Mouse (Mus musculus) hindbrain, embryonic 16.5 days (tissue): ENCODE results near the gene C1galt1c1. TPM values are rescaled to one million over a fixed set of nuclear protein-coding genes. Genes with fewer than 3 reads are reported as not detected.

Experiments used
- ATAC-seq: fragments of 200-750 bp; cut with Nextera tagmentation; 2 replicates; pipeline ENCODE4 v1.8.0; 2017; ENCODE audit warnings: moderate TSS enrichment, moderate library complexity
- H3K27ac ChIP-seq: fragments of 300-500 bp; sonication (generic); 2 replicates; pipeline ENCODE4 v1.5.1; 2014; ENCODE audit warnings: low read depth, mild to moderate bottlenecking, control low read depth, low read length, moderate library complexity
- H3K27me3 ChIP-seq: fragments of 300-500 bp; sonication (generic); replicated peaks from 2 replicates; pipeline ENCODE4 v1.6.1; 2014; ENCODE audit warnings: low read length; ENCODE audit not compliant: control insufficient read depth, insufficient read depth
- H3K36me3 ChIP-seq: fragments of 300-500 bp; sonication (generic); 2 replicates; pipeline ENCODE4 v1.6.1; 2014; ENCODE audit warnings: mild to moderate bottlenecking, low read length, moderate library complexity, mixed read lengths; ENCODE audit not compliant: control insufficient read depth, insufficient read depth
- H3K4me1 ChIP-seq: fragments of 300-500 bp; sonication (generic); 2 replicates; pipeline ENCODE4 v1.6.1; 2014; ENCODE audit warnings: low read depth, low read length; ENCODE audit not compliant: control insufficient read depth, insufficient read depth
- H3K4me2 ChIP-seq: fragments of 300-500 bp; sonication (generic); 2 replicates; pipeline ENCODE4 v1.6.1; 2014; ENCODE audit warnings: mild to moderate bottlenecking, low read length, control low read depth, moderate library complexity
- H3K4me3 ChIP-seq: fragments of 300-500 bp; sonication (generic); 2 replicates; pipeline ENCODE4 v1.5.1; 2014; ENCODE audit warnings: mild to moderate bottlenecking, low read length, control low read depth, moderate library complexity
- H3K9ac ChIP-seq: fragments of 300-500 bp; sonication (generic); 2 replicates; pipeline ENCODE4 v1.6.1; 2014; ENCODE audit warnings: low read depth, mild to moderate bottlenecking, control low read depth, low read length, moderate library complexity
- H3K9me3 ChIP-seq: fragments of 300-500 bp; sonication (generic); 2 replicates; pipeline ENCODE4 v1.6.1; 2014; ENCODE audit warnings: mild to moderate bottlenecking, low read length, moderate library complexity; ENCODE audit not compliant: control insufficient read depth
- WGBS: fragments of 180-500 bp; shearing (Covaris S2); extraction: QIAGEN DNeasy Blood & Tissue Kit; methylation state at CpG from one replicate; pipeline ENCODE4 v1.1.7; 2014; 5-methylcytosine and 5-hydroxymethylcytosine counted together
- polyA plus RNA-seq: library from polyadenylated mRNA; unstranded; fragments of >200 nt; fragmentation: Nextera tagmentation; extraction: Ambion mirVana; gene quantifications from 2 replicates; pipeline ENCODE4 v1.2.1, GENCODE M21; 2015

Gene C1galt1c1
- polyA plus RNA-seq, 1 experiment from 2014 or later: 35.3 TPM

DNA sequence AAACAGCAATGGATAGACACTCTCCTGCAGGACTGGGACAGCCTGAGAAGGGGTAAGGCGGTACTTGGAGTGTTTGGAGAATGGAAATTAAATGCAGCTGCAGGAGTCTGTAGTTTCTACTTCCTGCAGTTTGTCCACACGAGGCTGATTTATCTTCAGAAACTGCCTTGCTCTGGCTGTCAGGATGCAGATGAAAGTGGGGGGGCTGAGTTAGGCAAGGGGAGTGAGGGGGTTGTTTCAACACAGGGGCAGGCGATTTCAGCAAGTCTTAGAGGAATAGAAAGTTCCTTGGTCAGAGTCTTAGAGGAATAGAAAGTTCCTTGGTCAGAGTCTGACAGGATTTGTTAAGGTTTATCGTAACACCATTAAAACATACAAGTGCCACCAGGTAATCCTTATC lies 7.3 kb upstream of the C1galt1c1 start:
- Histone ChIP-seq H3K4me1 (no peaks in the 10 kb centered on the region), H3K4me2 (no peak overlapping the region), H3K4me3 (no peak overlapping the region), H3K27me3 (no peaks in the 10 kb centered on the region), H3K9me3 (no peaks in the 10 kb centered on the region), H3K27ac (no peak overlapping the region), H3K9ac (no peak overlapping the region), H3K36me3 (no peaks in the 10 kb centered on the region)
- ATAC-seq: no peak
- WGBS: 75% methylated on average over 4 of the region's 4 CpGs

DNA sequence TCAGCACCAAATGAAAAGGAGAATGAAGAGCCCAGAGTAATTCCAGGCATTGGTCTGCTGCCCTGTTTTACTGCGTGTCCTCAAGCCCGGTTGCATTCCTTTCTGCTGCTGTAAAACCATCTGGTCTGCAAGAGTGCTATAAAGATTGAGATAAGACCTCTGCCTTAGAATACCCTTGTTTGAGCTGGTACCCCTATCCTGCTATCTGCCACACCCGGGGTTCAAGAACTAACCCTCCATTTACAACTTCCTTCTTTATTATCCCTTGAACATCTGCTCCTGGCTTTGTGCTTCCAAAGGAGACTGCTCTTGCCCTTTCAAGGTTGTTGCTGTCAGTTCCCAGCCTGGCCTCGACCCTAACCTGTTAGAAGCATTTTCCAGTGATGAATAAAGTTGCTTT lies 6.5 kb upstream of the C1galt1c1 start:
- no peaks in the 10 kb centered on the region for H3K36me3 ChIP-seq
- no peaks in the 10 kb centered on the region for H3K27me3 ChIP-seq
- 74% methylated on average over 4 of the region's 4 CpGs for WGBS
- no peak overlapping the region for H3K27ac ChIP-seq
- H3K9ac ChIP-seq: no peak overlapping the region
- no peak overlapping the region for H3K4me3 ChIP-seq
- H3K9me3 ChIP-seq: no peaks in the 10 kb centered on the region
- no peak for ATAC-seq
- H3K4me1 ChIP-seq: no peaks in the 10 kb centered on the region
- no peak overlapping the region for H3K4me2 ChIP-seq

DNA sequence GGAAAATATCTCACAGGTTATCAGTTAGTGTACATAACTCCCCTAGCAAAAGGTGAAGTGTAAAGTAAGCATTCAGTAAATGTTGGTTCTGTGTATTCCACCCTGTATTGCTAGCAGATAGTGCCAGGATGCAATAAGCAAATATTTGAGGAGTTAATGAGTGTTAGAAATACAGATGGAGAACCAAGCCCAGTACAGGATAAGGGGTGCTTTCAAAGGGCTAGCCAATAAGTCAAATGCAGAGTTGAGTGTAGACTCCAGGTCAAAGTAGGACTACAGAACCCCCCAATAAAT lies 698 bp upstream of the C1galt1c1 start:
- Histone ChIP-seq H3K9ac (no peak overlapping the region), H3K4me2 (peak overlapping the region; percentile 57), H3K27me3 (no peaks in the 10 kb centered on the region), H3K36me3 (no peaks in the 10 kb centered on the region), H3K4me1 (peaks cover 2% of the 10 kb centered on the region; the same call in 1 of the 2 replicates), H3K27ac (peak overlapping the region; percentile 42; the same call in 1 of the 2 replicates), H3K9me3 (no peaks in the 10 kb centered on the region), H3K4me3 (peak overlapping the region; percentile 37)
- ATAC-seq: peak; percentile 6; the same call in 1 of the 2 replicates

DNA sequence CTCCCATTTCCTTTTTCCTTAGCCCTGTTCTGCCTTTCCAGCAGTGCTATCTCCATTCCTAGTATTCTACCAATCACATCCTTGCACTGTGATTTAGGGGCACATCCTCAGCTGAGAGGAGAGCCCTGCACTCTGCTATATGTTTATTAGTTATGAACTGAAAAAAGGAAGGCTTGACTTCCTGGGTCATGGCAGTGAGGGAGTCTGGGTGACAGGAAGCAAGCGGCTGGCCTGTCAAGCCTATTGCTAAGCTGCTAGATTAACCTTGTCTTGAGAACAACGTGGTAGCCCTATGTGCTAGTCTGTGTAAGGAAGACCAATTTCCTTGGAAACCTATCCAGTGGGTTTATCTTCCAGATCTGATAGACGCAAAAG lies 33.9 kb downstream of the C1galt1c1 start:
- Histone ChIP-seq H3K9ac (peak overlapping the region; percentile 64), H3K27ac (peak overlapping the region; percentile 76), H3K27me3 (no peaks in the 10 kb centered on the region), H3K36me3 (no peaks in the 10 kb centered on the region), H3K4me3 (peak overlapping the region; percentile 48), H3K4me2 (peak overlapping the region; percentile 58), H3K4me1 (no peaks in the 10 kb centered on the region), H3K9me3 (no peaks in the 10 kb centered on the region)
- peak; percentile 85 for ATAC-seq
- 14% methylated on average over 3 of the region's 3 CpGs for WGBS

DNA sequence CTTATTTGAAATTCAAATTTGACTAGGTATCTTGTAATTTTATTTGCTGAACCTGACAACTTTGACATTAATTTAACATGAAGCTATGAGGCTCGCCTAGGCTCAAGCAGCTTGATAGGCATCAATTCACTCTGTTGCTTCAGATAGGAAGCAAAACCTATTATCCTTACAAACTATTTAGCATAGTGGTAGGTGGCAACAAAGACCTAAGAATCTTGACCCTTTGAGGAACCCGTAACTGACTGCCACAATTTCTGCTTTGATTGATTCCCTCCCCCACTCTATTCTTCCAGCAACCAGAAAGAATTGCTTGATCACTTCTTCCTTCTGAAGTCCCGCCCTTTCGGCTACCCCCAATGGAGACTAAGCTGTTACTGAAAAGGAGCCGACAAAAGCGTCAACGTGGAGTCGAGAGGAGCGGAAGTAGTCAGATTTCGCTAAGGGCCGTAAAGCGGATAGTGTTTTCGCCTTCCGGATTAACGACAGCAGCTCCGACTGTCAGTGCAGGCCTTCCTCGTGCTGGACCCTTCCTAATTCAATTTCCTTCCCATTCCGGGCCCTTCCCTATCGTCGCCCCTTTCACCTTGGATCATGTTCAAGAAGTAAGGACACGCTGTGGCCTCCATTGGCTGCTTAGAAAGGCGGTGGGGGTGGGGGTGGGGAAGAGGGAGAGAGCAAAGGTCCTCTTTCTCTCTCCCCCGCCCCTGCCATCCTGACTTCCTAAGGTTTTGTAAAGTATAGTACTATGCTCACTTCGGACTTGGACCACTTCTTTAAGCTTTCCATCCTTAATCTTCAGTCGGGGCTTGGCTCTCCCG lies 34.5 kb downstream of the C1galt1c1 start, which contains the start of gene Mcts1:
Gene Mcts1, plus strand, starts transcription at position 402 of the 818 bp plus-strand sequence.
- no peaks in the 10 kb centered on the region for H3K4me1 ChIP-seq
- peak within 1 kb of the TSS; percentile 58 for H3K4me2 ChIP-seq
- no peaks in the 10 kb centered on the region for H3K27me3 ChIP-seq
- H3K27ac ChIP-seq: peak within 1 kb of the TSS; percentile 76
- peak within 1 kb of the TSS; percentile 64 for H3K9ac ChIP-seq
- no peaks in the 10 kb centered on the region for H3K9me3 ChIP-seq
- 21% methylated on average over 25 of the region's 26 CpGs for whole genome bisulfite sequencing
- no peaks in the 10 kb centered on the region for H3K36me3 ChIP-seq
- peak within 1 kb of the TSS; percentile 48 for H3K4me3 ChIP-seq
- peak; percentile 93 for ATAC-seq

DNA sequence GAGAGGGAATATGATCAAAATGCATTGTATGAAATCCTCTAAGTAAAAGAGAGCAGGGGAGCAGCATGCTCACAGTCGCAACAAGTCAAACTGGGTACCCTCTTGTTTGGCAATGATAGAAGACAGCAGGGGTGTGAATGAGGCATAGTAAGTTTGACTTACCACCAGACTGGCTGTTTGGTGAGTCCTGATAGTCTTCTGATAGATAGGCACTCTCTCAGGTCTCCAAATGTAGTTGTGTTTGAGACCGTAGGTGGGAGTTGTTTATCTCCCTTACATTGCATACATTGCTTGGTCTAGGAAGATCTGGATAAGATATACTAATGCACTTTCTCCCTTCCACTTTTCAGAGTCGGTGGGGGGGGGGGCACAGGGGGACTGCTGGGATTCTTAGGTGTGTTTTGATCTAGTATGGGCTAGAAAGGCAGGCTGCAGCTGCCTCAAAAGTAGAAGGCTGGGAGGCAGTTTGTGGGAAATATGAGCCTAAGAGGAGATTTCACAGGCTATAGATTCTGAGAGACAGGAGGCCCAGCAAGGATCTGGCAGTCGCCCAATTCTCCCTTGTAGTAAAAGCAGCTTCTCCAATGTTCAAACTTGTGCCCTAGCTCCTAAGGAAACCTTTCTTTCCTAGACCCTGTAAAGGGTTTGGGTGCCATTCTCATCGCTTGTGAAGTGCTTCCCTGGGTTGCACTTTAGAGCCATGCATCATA lies 41.6 kb downstream of the C1galt1c1 start:
- Histone ChIP-seq H3K27me3 (no peaks in the 10 kb centered on the region), H3K27ac (no peak overlapping the region), H3K9ac (no peak overlapping the region), H3K4me3 (no peak overlapping the region), H3K4me2 (no peak overlapping the region), H3K9me3 (no peaks in the 10 kb centered on the region), H3K4me1 (no peaks in the 10 kb centered on the region), H3K36me3 (no peaks in the 10 kb centered on the region)
- 65% methylated on average over 5 of the region's 5 CpGs for WGBS
- ATAC-seq: no peak

DNA sequence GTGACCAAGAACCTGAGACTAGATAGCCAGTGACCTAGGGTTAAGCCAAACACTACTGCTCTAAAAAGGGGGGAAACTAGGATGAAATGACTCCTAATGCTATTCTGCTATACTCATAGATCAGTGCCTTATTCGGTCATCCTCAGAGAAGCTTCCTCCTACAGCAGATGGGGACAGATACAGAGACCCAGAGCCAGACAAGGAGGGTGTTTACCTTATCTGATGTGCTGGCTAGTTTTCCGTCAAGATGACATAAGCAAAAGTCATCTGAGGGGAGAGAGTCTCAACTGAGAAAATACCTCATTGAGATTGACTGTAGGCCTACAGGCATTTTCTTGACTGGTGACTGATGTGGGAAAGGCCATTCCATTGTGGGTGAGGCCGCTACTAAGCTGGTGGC lies 43.1 kb downstream of the C1galt1c1 start:
- Histone ChIP-seq H3K9ac (no peak overlapping the region), H3K27ac (no peak overlapping the region), H3K4me1 (no peaks in the 10 kb centered on the region), H3K4me3 (no peak overlapping the region), H3K9me3 (no peaks in the 10 kb centered on the region), H3K27me3 (no peaks in the 10 kb centered on the region), H3K36me3 (no peaks in the 10 kb centered on the region), H3K4me2 (no peak overlapping the region)
- ATAC-seq: no peak
- WGBS: 93% methylated on average over 3 of the region's 3 CpGs

DNA sequence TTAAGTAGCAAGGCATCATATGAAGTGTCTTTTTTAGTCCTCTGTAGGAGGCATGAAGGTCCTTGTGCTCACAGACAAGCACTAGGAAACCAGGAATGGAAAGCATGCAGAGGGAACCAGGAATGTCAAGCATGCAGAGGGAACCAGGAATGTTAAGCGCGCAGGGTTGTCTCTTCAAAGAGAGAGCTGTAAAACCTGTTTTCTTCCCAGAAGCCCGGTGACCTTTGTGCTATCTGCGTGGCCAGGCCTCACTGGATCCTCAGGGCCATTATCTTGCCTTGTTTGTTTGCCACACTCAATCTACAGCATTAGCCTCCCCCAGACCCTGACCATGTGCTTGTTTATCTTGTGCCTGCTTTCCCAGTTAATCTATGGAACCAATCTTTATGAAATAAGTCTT lies 45.1 kb downstream of the C1galt1c1 start:
- H3K9me3 ChIP-seq: no peaks in the 10 kb centered on the region
- H3K27ac ChIP-seq: no peak overlapping the region
- WGBS: 58% methylated on average over 4 of the region's 4 CpGs
- H3K36me3 ChIP-seq: no peaks in the 10 kb centered on the region
- H3K4me2 ChIP-seq: no peak overlapping the region
- H3K9ac ChIP-seq: no peak overlapping the region
- H3K4me1 ChIP-seq: no peaks in the 10 kb centered on the region
- no peak for ATAC-seq
- H3K4me3 ChIP-seq: no peak overlapping the region
- H3K27me3 ChIP-seq: no peaks in the 10 kb centered on the region

DNA sequence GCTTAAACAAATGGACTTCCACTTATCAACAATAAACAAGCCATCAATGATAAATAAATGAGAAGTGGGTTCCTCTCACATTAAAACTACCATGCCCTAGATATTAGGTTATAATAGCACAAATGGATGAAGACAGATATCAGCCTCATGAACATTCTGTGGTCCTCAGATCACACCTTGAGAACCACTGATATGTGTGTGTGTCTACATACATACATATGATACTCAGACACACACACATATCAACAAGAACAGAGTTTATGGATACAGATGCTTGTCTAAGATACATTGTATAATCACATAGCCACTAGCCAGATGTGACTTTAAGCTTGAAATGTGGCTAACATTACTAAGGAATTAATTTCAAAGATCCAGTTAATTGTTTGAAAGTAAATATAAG lies 51.6 kb downstream of the C1galt1c1 start:
- Histone ChIP-seq H3K27me3 (no peaks in the 10 kb centered on the region), H3K4me3 (no peak overlapping the region), H3K9me3 (no peaks in the 10 kb centered on the region), H3K27ac (no peak overlapping the region), H3K4me1 (no peaks in the 10 kb centered on the region), H3K36me3 (no peaks in the 10 kb centered on the region), H3K9ac (no peak overlapping the region), H3K4me2 (no peak overlapping the region)
- ATAC-seq: no peak
